Mouse (Mus musculus) G1E (cell line): ENCODE measurements around the gene Tor1b. TPM values are rescaled to one million over a fixed set of nuclear protein-coding genes. Genes with fewer than 3 reads are reported as not detected.
A peak's percentile ranks its signal among the peaks of the same experiment; 100 is the strongest.
"Not testable (repeated sequence)": the region's sequence is repeated elsewhere in the genome, so short reads cannot be mapped to it uniquely, and the experiment has no call there.

Experiments
- ATAC-seq: 2 replicates; pipeline ENCODE4 v1.8.0; 2016; ENCODE audit warnings: mild to moderate bottlenecking; ENCODE audit not compliant: insufficient number of reproducible peaks, poor library complexity, low FRiP score, severe bottlenecking; ENCODE audit errors: extremely low read depth
- DNase-seq: peaks from one replicate; pipeline ENCODE4 v3.0.0; 2012; ENCODE audit warnings: low spot score
- H3K27me3 ChIP-seq: 2 replicates; pipeline ENCODE4 v1.6.1; 2012; ENCODE audit warnings: mild to moderate bottlenecking, low read length, inconsistent platforms; ENCODE audit not compliant: insufficient read depth
- H3K36me3 ChIP-seq: replicated peaks from 2 replicates; pipeline ENCODE3; 2012; ENCODE audit warnings: mild to moderate bottlenecking, inconsistent platforms
- H3K4me1 ChIP-seq: 2 replicates; pipeline ENCODE4 v1.6.1; 2012; ENCODE audit warnings: low read depth, low read length, inconsistent platforms, mixed read lengths; ENCODE audit not compliant: insufficient read depth
- H3K4me3 ChIP-seq: 2 replicates; pipeline ENCODE4 v1.5.1; 2012; ENCODE audit warnings: low read depth, mild to moderate bottlenecking, inconsistent platforms, low read length, moderate library complexity, mixed read lengths
- H3K9me3 ChIP-seq: replicated peaks from 2 replicates; pipeline ENCODE4 v1.6.1; 2012; ENCODE audit warnings: inconsistent platforms
- CTCF ChIP-seq: IDR thresholded peaks from 2 replicates; pipeline ENCODE4 v1.5.1; 2012; ENCODE audit warnings: low read depth, low read length, inconsistent platforms, mixed read lengths
- GATA1 ChIP-seq: IDR thresholded peaks from 2 replicates; pipeline ENCODE4 v1.6.1; 2012; ENCODE audit warnings: borderline replicate concordance, low read length, inconsistent platforms, mixed read lengths
- GATA2 ChIP-seq: IDR thresholded peaks from 2 replicates; pipeline ENCODE4 v1.6.1; 2012; ENCODE audit warnings: low read depth, low read length, inconsistent platforms, borderline replicate concordance
- POLR2AphosphoS5 ChIP-seq: IDR thresholded peaks from 2 replicates; pipeline ENCODE4 v1.6.1; 2012; ENCODE audit warnings: low read depth, low read length, inconsistent platforms; ENCODE audit not compliant: insufficient replicate concordance
- TAL1 ChIP-seq: conservative IDR thresholded peaks from 2 replicates; pipeline ENCODE4 v1.6.1; 2012; ENCODE audit warnings: low read depth, low read length, inconsistent platforms, mixed read lengths
- polyA plus RNA-seq: library from polyadenylated mRNA; stranded (reverse); fragments of >175 nt; gene quantifications from 2 replicates; pipeline ENCODE4 v1.2.3, GENCODE M21; 2012
- total RNA-seq, 2 experiments: library from RNA; stranded (forward) in 1 of 2; stranded (reverse) in 1 of 2; fragments of 200-1000 nt in 1 of 2; fragments of >200 nt in 1 of 2; fragmentation: Nextera tagmentation in 1 of 2; gene quantifications; 2 replicates each; pipeline ENCODE4 v1.2.3; 2014 to 2017

Tor1b gene
- total and polyA plus RNA-seq, 3 experiments: 12.5 to 34.0 (median 25.6) TPM

DNA sequence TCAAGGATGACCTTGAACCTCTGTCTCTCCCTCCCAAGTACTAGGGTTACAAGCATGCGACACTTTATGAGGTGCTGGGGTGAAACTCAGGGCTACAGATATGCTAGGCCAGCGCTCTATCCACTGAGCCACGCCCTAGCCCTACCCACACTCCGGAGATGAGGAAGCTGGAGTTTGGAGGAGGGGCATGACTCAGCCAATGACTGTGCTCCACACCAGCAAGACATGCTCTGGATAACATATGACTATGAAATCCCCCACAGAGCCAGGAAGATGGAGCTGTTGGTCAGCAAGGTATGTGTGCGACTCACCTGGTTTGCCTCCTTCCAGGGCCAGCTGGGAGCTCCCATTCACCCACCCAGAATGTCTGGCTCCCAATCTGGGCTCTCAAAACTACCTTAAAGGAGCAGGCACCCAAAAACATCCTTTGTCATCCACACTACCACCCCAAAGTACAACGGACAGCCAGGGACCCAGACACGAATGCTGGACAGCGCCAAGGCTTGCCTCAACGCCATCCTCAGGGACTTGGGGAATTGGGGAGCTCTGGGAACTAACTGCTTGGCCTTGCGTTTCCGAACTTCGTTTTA, 23.8 kb upstream of the Tor1b start:
- TF ChIP-seq POLR2AphosphoS5: no peak
- Histone ChIP-seq H3K4me1 (peaks cover 20% of the 10 kb centered on the region), H3K4me3 (peak overlapping the region; percentile 6; the same call in 1 of the 2 replicates), H3K36me3 (no peaks in the 10 kb centered on the region), H3K27me3 (peaks cover 41% of the 10 kb centered on the region), H3K9me3 (no peaks in the 10 kb centered on the region)
- peak; percentile 54; the same call in 1 of the 2 replicates for ATAC-seq
- DNase-seq: no peak

GRCm38 (mm10) chr2:30929483-30930045, 23.2 kb upstream of the Tor1b start, which contains the start of gene Ptges:
Gene Ptges, minus strand, starts transcription at chr2:30929863.
- H3K4me1 ChIP-seq: peaks cover 20% of the 10 kb centered on the region
- H3K4me3 ChIP-seq: peak within 1 kb of the TSS; percentile 6; the same call in 1 of the 2 replicates
- DNase-seq: no peak
- H3K36me3 ChIP-seq: no peaks in the 10 kb centered on the region
- no peak for TF ChIP-seq GATA2
- TF ChIP-seq TAL1: no peak
- no peak for TF ChIP-seq GATA1
- no peak for TF ChIP-seq POLR2AphosphoS5
- no peak for TF ChIP-seq CTCF
- peaks cover 37% of the 10 kb centered on the region for H3K27me3 ChIP-seq
- no peaks in the 10 kb centered on the region for H3K9me3 ChIP-seq
- ATAC-seq: no peak

DNA sequence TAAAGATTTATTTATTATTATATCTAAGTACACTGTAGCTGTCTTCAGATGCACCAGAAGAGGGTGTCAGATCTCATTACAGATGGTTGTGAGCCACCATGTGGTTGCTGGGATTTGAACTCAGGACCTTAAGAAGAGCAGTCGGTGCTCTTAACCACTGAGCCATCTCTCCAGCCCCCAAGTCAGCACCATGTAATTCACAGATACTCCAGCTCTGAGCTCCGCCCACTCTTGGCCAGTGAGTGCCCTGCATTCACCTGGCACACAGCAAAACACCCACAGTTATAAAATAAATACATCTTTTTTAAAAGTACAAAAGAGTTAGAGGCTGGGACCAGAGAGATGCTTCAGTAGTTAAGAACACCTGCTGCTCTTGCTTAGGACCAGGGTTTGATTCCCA, 21.9 kb upstream of the Tor1b start:
- DNase-seq, H3K36me3 ChIP-seq, H3K9me3 ChIP-seq, H3K4me3 ChIP-seq, ATAC-seq: not testable (repeated sequence)
- peaks cover 20% of the 10 kb centered on the region for H3K4me1 ChIP-seq
- peaks cover 31% of the 10 kb centered on the region for H3K27me3 ChIP-seq

- H3K4me3 ChIP-seq: no peak overlapping the region
- TF ChIP-seq CTCF (no peak), GATA2 (no peak), TAL1 (no peak), GATA1 (no peak), POLR2AphosphoS5 (no peak)
- peaks cover 25% of the 10 kb centered on the region for H3K27me3 ChIP-seq
- DNase-seq (no peak), ATAC-seq (no peak)
- H3K36me3 ChIP-seq: no peaks in the 10 kb centered on the region
- H3K4me1 ChIP-seq: peaks cover 20% of the 10 kb centered on the region
- H3K9me3 ChIP-seq: no peaks in the 10 kb centered on the region
Measured at GRCm38 (mm10) chr2:30931922-30932321, 20.8 kb upstream of the Tor1b start.

GRCm38 (mm10) chr2:30933032-30933431, 19.7 kb upstream of the Tor1b start:
- Histone ChIP-seq H3K4me3 (no peak overlapping the region), H3K36me3 (no peaks in the 10 kb centered on the region), H3K27me3 (peaks cover 21% of the 10 kb centered on the region), H3K4me1 (peaks cover 20% of the 10 kb centered on the region), H3K9me3 (no peaks in the 10 kb centered on the region)
- DNase-seq (no peak), ATAC-seq (no peak)
- TF ChIP-seq CTCF: no peak

DNA sequence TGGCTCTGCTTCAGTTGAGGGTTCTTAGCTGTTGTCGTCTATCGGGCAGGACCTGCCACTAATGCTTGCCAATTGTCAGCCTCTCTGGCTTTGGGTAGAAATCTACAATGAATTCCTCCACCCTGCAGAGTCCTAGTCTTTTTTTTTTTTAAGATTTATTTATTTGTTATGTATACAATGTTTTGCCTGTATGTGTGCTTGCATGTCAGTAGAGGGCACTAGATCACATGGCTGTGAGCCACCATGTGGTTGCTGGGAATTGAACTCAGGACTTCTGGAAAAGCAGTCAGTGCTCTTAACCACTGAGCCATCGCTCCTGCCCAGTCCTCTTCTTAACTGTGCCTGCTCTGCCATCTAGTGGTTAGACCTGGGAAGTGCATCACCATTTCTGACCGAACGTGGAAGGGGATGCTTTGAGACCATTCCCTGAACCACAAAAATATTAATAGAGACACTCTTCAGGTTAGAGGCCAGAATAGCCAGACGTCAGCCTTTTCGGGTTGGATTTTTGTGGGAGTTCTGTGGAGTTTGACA, 18.8 kb upstream of the Tor1b start:
- Histone ChIP-seq H3K27me3 (peaks cover 24% of the 10 kb centered on the region), H3K4me1 (peaks cover 11% of the 10 kb centered on the region), H3K9me3 (no peaks in the 10 kb centered on the region), H3K36me3 (no peaks in the 10 kb centered on the region), H3K4me3 (no peak overlapping the region)
- no peak for ATAC-seq
- DNase-seq: no peak
- TF ChIP-seq GATA2 (no peak), CTCF (peak; percentile 86)

- no peak overlapping the region for H3K4me3 ChIP-seq
- H3K27me3 ChIP-seq: peaks cover 16% of the 10 kb centered on the region
- TF ChIP-seq GATA2 (no peak), POLR2AphosphoS5 (no peak), TAL1 (no peak), CTCF (no peak)
- no peak for DNase-seq
- ATAC-seq: no peak
- no peaks in the 10 kb centered on the region for H3K9me3 ChIP-seq
- H3K36me3 ChIP-seq: no peaks in the 10 kb centered on the region
- H3K4me1 ChIP-seq: peaks cover under 1% of the 10 kb centered on the region; the same call in 1 of the 2 replicates
Measured at GRCm38 (mm10) chr2:30936808-30937207, 16.0 kb upstream of the Tor1b start.
